Mouse (Mus musculus) lung, adult 2 months (tissue): ENCODE data around the gene Cacng4.

Source experiments
- CTCF ChIP-seq: fragments of 200-500 bp; IDR thresholded peaks from 2 replicates; pipeline ENCODE4 v1.5.1; 2011; ENCODE audit warnings: mild to moderate bottlenecking, low read length, control low read depth; ENCODE audit not compliant: insufficient read depth
- POLR2A ChIP-seq: fragments of 200-500 bp; IDR thresholded peaks from 2 replicates; pipeline ENCODE4 v1.6.1; 2011; ENCODE audit warnings: low read depth, mild to moderate bottlenecking, control low read depth, low read length, borderline replicate concordance; ENCODE audit errors: extremely low read depth

DNA sequence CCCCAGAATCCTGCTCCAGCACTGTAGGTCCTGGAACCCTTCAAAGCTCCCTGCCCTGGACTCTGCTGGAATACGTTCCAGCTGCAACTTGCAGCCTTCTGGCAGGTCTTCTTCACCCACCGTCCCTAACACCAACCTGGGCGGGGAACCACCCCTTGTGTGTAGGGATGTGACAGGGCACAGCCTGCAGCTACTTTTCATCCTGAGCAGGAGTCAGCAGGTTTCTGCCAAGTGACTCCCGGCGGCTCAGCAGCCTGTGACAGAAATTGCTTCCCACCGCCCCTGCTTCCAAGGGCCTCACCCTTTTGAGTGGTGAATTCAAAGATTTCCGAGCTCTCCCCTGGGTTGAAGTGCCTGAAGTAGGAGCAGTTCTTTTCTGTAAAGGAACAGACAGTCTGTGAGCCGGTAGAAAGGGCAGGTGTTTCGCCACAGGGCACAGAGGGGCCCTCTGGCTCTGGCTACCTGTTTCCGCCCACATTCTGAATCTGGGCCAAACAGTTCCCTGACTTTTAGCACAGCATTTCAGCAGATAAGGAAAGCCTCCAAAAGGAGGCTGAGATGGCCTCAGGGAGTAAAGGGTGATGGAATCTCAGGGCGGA lies 88.8 kb downstream of the Cacng4 start:
- TF ChIP-seq POLR2A (no peak), CTCF (no peak)
